Mouse (Mus musculus): Measurements from ENCODE around the gene Gprc5a. TPM values are rescaled to one million over a fixed set of nuclear protein-coding genes. Genes with fewer than 3 reads are reported as not detected.

Gene Gprc5a
- total and polyA plus RNA-seq, 2 experiments from 2014 or later, result 0.43 to 0.47 TPM

- Histone ChIP-seq H3K4me2 (ENCODE audit: low read depth) (no peak overlapping the region), H3K4me1 (ENCODE audit: insufficient read depth) (no peaks in the 10 kb centered on the region), H3K27me3 (ENCODE audit: insufficient read depth, low read length) (peaks cover 6% of the 10 kb centered on the region; the same call in 1 of the 2 replicates), H3K9ac (no peak overlapping the region), H3K27ac (ENCODE audit: low read depth, low read length) (no peak overlapping the region), H3K36me3 (ENCODE audit: insufficient read depth) (no peaks in the 10 kb centered on the region), H3K9me3 (ENCODE audit: low read length) (no peaks in the 10 kb centered on the region), H3K4me3 (ENCODE audit: low read depth, low read length) (no peak overlapping the region)
- DNase-seq (no peak), ATAC-seq (no peak)
- no peak for TF ChIP-seq CTCF (IDR thresholded peaks at IDR 0.05; ENCODE audit: low read depth)
- 76% methylated on average over 16 of the region's 16 CpGs for WGBS
Measured at GRCm38 (mm10) chr6:135048956-135049355, 16.5 kb upstream of the Gprc5a start.

DNA sequence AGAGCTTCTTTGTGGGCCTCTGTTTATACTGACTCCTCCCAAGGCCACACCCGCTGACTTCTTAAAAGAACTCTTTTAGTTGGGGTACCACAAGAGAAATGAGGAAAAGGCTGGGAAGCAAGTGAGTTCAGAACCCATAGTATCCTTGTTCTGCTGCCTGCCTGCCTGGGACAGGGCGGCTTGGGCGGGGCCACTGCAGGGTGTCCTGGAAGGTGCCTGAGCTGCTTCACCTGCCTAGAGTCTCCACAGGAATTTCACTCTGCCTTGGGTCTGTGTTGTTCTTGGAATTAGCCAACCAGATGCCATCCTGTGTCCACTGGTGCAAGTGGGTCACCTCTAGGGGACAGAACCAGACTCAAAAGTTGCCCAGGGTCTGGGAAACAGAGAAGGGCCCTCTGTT, 11.7 kb upstream of the Gprc5a start:
- Histone ChIP-seq H3K9me3 (ENCODE audit: low read length) (no peaks in the 10 kb centered on the region), H3K36me3 (ENCODE audit: insufficient read depth) (no peaks in the 10 kb centered on the region), H3K27me3 (ENCODE audit: insufficient read depth, low read length) (no peaks in the 10 kb centered on the region), H3K4me2 (ENCODE audit: low read depth) (no peak overlapping the region), H3K9ac (no peak overlapping the region), H3K4me3 (ENCODE audit: low read depth, low read length) (no peak overlapping the region), H3K27ac (ENCODE audit: low read depth, low read length) (no peak overlapping the region), H3K4me1 (ENCODE audit: insufficient read depth) (no peaks in the 10 kb centered on the region)
- TF ChIP-seq CTCF (IDR thresholded peaks at IDR 0.05; ENCODE audit: low read depth), result no peak
- WGBS, result 68% methylated on average over 3 of the region's 3 CpGs
- no peak for DNase-seq
- ATAC-seq, result no peak

- no peak overlapping the region for H3K4me2 ChIP-seq (ENCODE audit: low read depth)
- no peaks in the 10 kb centered on the region for H3K36me3 ChIP-seq (ENCODE audit: insufficient read depth)
- TF ChIP-seq CTCF (IDR thresholded peaks at IDR 0.05; ENCODE audit: low read depth), result no peak
- no peak overlapping the region for H3K9ac ChIP-seq
- H3K4me3 ChIP-seq (ENCODE audit: low read depth, low read length), result no peak overlapping the region
- no peaks in the 10 kb centered on the region for H3K27me3 ChIP-seq (ENCODE audit: insufficient read depth, low read length)
- H3K9me3 ChIP-seq (ENCODE audit: low read length), result no peaks in the 10 kb centered on the region
- ATAC-seq, result no peak
- DNase-seq, result no peak
- WGBS, result 69% methylated on average over 4 of the region's 4 CpGs
- H3K4me1 ChIP-seq (ENCODE audit: insufficient read depth), result no peaks in the 10 kb centered on the region
- H3K27ac ChIP-seq (ENCODE audit: low read depth, low read length), result no peak overlapping the region
Measured at GRCm38 (mm10) chr6:135055882-135056281, 9.6 kb upstream of the Gprc5a start.

DNA sequence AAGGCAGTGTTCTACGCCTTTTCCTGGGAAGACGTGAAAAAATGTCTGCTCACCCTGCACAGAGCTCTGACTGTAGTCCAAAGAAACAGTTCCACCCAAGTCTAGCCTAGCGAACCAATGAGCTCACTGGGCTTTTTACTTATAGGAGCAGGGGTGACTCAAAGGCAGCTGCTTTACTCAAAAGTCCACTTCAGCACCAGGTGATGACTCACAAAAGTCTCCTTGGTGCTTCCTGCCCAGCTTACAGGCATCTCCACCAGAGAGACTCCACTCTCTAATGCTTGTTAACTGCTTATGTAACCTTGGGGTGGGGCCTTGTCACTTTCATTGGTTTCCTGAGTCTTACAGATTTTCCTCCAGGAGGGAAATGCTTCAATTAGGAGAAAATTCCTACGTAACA, 4.7 kb upstream of the Gprc5a start:
- DNase-seq (no peak), ATAC-seq (no peak)
- WGBS, result 90% methylated on average over 4 of the region's 4 CpGs
- H3K27me3 ChIP-seq (ENCODE audit: insufficient read depth, low read length), result no peaks in the 10 kb centered on the region
- H3K4me1 ChIP-seq (ENCODE audit: insufficient read depth), result no peaks in the 10 kb centered on the region
- no peak overlapping the region for H3K4me3 ChIP-seq (ENCODE audit: low read depth, low read length)
- no peak for TF ChIP-seq CTCF (IDR thresholded peaks at IDR 0.05; ENCODE audit: low read depth)
- no peak overlapping the region for H3K4me2 ChIP-seq (ENCODE audit: low read depth)
- H3K27ac ChIP-seq (ENCODE audit: low read depth, low read length), result no peak overlapping the region
- H3K36me3 ChIP-seq (ENCODE audit: insufficient read depth), result no peaks in the 10 kb centered on the region
- H3K9me3 ChIP-seq (ENCODE audit: low read length), result no peaks in the 10 kb centered on the region
- no peak overlapping the region for H3K9ac ChIP-seq

- no peak overlapping the region for H3K4me2 ChIP-seq (ENCODE audit: low read depth)
- H3K36me3 ChIP-seq (ENCODE audit: insufficient read depth), result no peaks in the 10 kb centered on the region
- H3K4me1 ChIP-seq (ENCODE audit: insufficient read depth), result no peaks in the 10 kb centered on the region
- no peak overlapping the region for H3K27ac ChIP-seq (ENCODE audit: low read depth, low read length)
- no peaks in the 10 kb centered on the region for H3K9me3 ChIP-seq (ENCODE audit: low read length)
- TF ChIP-seq CTCF (IDR thresholded peaks at IDR 0.05; ENCODE audit: low read depth), result no peak
- ATAC-seq (no peak), DNase-seq (no peak)
- no peak overlapping the region for H3K9ac ChIP-seq
- no peak overlapping the region for H3K4me3 ChIP-seq (ENCODE audit: low read depth, low read length)
- peaks cover 7% of the 10 kb centered on the region; the same call in 1 of the 2 replicates for H3K27me3 ChIP-seq (ENCODE audit: insufficient read depth, low read length)
- WGBS, result 68% methylated on average over 12 of the region's 12 CpGs
Measured at GRCm38 (mm10) chr6:135064621-135065020, 830 bp upstream of the Gprc5a start.

DNA sequence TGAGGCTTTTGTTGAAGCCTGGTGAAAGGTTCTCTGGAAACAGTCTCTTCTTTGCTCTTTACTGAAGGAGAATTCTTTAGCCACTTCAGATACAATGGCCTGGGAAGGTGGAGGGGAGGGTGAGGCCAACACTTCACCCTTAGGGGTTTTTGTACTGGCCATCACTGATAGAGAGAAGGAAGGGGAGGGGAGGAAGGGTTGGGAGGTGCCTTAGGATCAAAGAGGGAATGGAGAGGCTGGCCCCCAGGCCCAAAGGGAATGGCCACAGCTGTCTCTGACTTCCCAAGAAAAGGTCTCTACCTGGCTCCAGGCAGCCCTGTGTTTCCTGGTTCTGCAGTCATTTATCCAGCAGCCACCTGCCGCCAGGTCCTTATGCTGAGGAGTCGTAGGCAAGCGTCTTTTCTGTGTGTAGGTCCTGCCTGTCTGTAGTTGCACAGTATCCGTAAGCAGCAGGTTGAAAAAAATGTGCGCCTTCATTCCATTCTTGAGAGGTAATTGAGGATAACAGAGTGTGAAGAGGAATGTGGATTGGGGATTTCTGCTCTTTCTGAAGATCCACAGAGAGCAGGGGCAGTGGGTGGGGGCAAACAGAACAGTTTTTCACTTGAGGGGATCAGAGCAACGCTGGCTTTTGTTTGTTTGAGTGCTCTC, 1.5 kb downstream of the Gprc5a start:
- no peaks in the 10 kb centered on the region for H3K4me1 ChIP-seq (ENCODE audit: insufficient read depth)
- no peak overlapping the region for H3K9ac ChIP-seq
- H3K36me3 ChIP-seq (ENCODE audit: insufficient read depth), result no peaks in the 10 kb centered on the region
- no peak overlapping the region for H3K4me3 ChIP-seq (ENCODE audit: low read depth, low read length)
- ATAC-seq (no peak), DNase-seq (no peak)
- peaks cover 7% of the 10 kb centered on the region; the same call in 1 of the 2 replicates for H3K27me3 ChIP-seq (ENCODE audit: insufficient read depth, low read length)
- H3K4me2 ChIP-seq (ENCODE audit: low read depth), result no peak overlapping the region
- H3K27ac ChIP-seq (ENCODE audit: low read depth, low read length), result no peak overlapping the region
- WGBS, result 24% methylated on average over 6 of the region's 6 CpGs
- H3K9me3 ChIP-seq (ENCODE audit: low read length), result no peaks in the 10 kb centered on the region
- TF ChIP-seq CTCF (IDR thresholded peaks at IDR 0.05; ENCODE audit: low read depth), result no peak

- H3K4me1 ChIP-seq (ENCODE audit: insufficient read depth), result no peaks in the 10 kb centered on the region
- H3K9ac ChIP-seq, result no peak overlapping the region
- H3K36me3 ChIP-seq (ENCODE audit: insufficient read depth), result no peaks in the 10 kb centered on the region
- WGBS, result 73% methylated on average over 5 of the region's 5 CpGs
- H3K27ac ChIP-seq (ENCODE audit: low read depth, low read length), result no peak overlapping the region
- H3K9me3 ChIP-seq (ENCODE audit: low read length), result no peaks in the 10 kb centered on the region
- ATAC-seq (no peak), DNase-seq (no peak)
- no peak overlapping the region for H3K4me3 ChIP-seq (ENCODE audit: low read depth, low read length)
- no peak overlapping the region for H3K4me2 ChIP-seq (ENCODE audit: low read depth)
- H3K27me3 ChIP-seq (ENCODE audit: insufficient read depth, low read length), result peaks cover 7% of the 10 kb centered on the region; the same call in 1 of the 2 replicates
- TF ChIP-seq CTCF (IDR thresholded peaks at IDR 0.05; ENCODE audit: low read depth), result no peak
Measured at GRCm38 (mm10) chr6:135068221-135068620, 2.8 kb downstream of the Gprc5a start.
